In genomic region chr5:115475337-115476106, GRCm38 (mm10) we compare ENCODE assay signal across 9 mouse cellular contexts. TPM values are rescaled to one million over a fixed set of nuclear protein-coding genes. Genes with fewer than 3 reads are reported as not detected.
A peak's percentile ranks its signal among the peaks of the same experiment; 100 is the strongest.
DNase-seq lines count a peak whose midpoint lies in the region; ATAC-seq and TF ChIP-seq lines count a peak whose summit lies in the region.
"Had no signal": no experiment of that assay in that cellular context is flagged by ENCODE, and none has a peak within 500 bp of the region (broad histone marks: within the 10 kb centered on the region; RNA-seq: fewer than 3 reads in every experiment).

No protein-coding gene starts in this region.

- 15% methylated on average over 22 of the region's 22 CpGs for WGBS in cerebellum, adult 2 months
- 7% methylated on average over 22 of the region's 22 CpGs for WGBS in forebrain, postnatal 0 days
- WGBS in liver, embryonic 15.5 days (ENCODE audit: insufficient replicate concordance): 17% methylated on average over 22 of the region's 22 CpGs
- WGBS in neural tube, embryonic 15.5 days: 19% methylated on average over 22 of the region's 22 CpGs

- peak overlapping the region; percentile 70 for H3K4me3 ChIP-seq in cerebellum, adult 2 months (replicated peaks; ENCODE audit: insufficient read depth, low read depth, low read length)
- H3K4me3 ChIP-seq in forebrain, postnatal 0 days (ENCODE audit: low read depth, low read length): peak overlapping the region; percentile 38
- H3K4me3 ChIP-seq in liver, embryonic 15.5 days (replicated peaks): peak overlapping the region; percentile 36
- peak overlapping the region; percentile 47 for H3K4me3 ChIP-seq in neural tube, embryonic 15.5 days (replicated peaks)

- H3K27me3 ChIP-seq in cerebellum, adult 2 months (ENCODE audit: control insufficient read depth, insufficient read depth, low read length): no peaks in the 10 kb centered on the region
- no peaks in the 10 kb centered on the region for H3K27me3 ChIP-seq in forebrain, postnatal 0 days (ENCODE audit: insufficient read depth, low read length)
- peaks cover 18% of the 10 kb centered on the region for H3K27me3 ChIP-seq in liver, embryonic 15.5 days
- no peaks in the 10 kb centered on the region for H3K27me3 ChIP-seq in neural tube, embryonic 15.5 days (replicated peaks)
- H3K27me3 ChIP-seq: Patski had no signal

- no peaks in the 10 kb centered on the region; the same call in 1 of the 2 replicates for H3K4me1 ChIP-seq in cerebellum, adult 2 months (ENCODE audit: control insufficient read depth, insufficient read depth, low read length)
- H3K4me1 ChIP-seq in forebrain, postnatal 0 days (ENCODE audit: insufficient read depth): peaks cover 8% of the 10 kb centered on the region; the same call in 1 of the 2 replicates
- H3K4me1 ChIP-seq in liver, embryonic 15.5 days (replicated peaks): peaks cover 32% of the 10 kb centered on the region
- H3K4me1 ChIP-seq in neural tube, embryonic 15.5 days: peaks cover 24% of the 10 kb centered on the region

- peak overlapping the region; percentile 44 for H3K27ac ChIP-seq in cerebellum, adult 2 months (ENCODE audit: insufficient read depth, low read length)
- peak overlapping the region; percentile 40; the same call in 1 of the 2 replicates for H3K27ac ChIP-seq in forebrain, postnatal 0 days (ENCODE audit: low read depth, low read length)
- no peak overlapping the region for H3K27ac ChIP-seq in liver, embryonic 15.5 days (replicated peaks)
- peak overlapping the region; percentile 66 for H3K27ac ChIP-seq in neural tube, embryonic 15.5 days (replicated peaks)

- peak; percentile 96 for ATAC-seq in forebrain, postnatal 0 days
- peak; percentile 64 for ATAC-seq in liver, embryonic 15.5 days (ENCODE audit: insufficient read depth)
- peak; percentile 89 for ATAC-seq in neural tube, embryonic 15.5 days (ENCODE audit: low FRiP score)
- ATAC-seq: Patski had no signal

- peak; percentile 81; the same call in 1 of the 2 replicates for TF ChIP-seq POLR2A in cerebellum, adult 2 months (IDR thresholded peaks at IDR 0.05; ENCODE audit: borderline replicate concordance, insufficient read depth, low read length)

- DNase-seq in layer of hippocampus, adult 8-10 months (ENCODE audit: low spot score in 2 of 2): peak; percentile 58 to 63
- DNase-seq in layer of hippocampus, adult 9-10 months (ENCODE audit: low spot score): no peak
- peak; percentile 59 to 64 for DNase-seq in cerebellum, adult 2 months
- DNase-seq in forebrain, postnatal 0 days: peak; percentile 82
- peak; percentile 56 for DNase-seq in kidney, adult 18-20 months
- DNase-seq in urinary bladder, adult 18-20 months (ENCODE audit: low spot score in 2 of 2): no peak

- H3K9ac ChIP-seq in forebrain, postnatal 0 days: peak overlapping the region; percentile 39
- H3K9ac ChIP-seq in liver, embryonic 15.5 days: no peak overlapping the region
- peak overlapping the region; percentile 44 for H3K9ac ChIP-seq in neural tube, embryonic 15.5 days (replicated peaks)

- no peaks in the 10 kb centered on the region for H3K9me3 ChIP-seq in forebrain, postnatal 0 days (ENCODE audit: low read length)
- H3K9me3 ChIP-seq in liver, embryonic 15.5 days (replicated peaks): no peaks in the 10 kb centered on the region
- no peaks in the 10 kb centered on the region for H3K9me3 ChIP-seq in neural tube, embryonic 15.5 days (replicated peaks)

- no peaks in the 10 kb centered on the region for H3K36me3 ChIP-seq in forebrain, postnatal 0 days (ENCODE audit: insufficient read depth)
- no peaks in the 10 kb centered on the region for H3K36me3 ChIP-seq in liver, embryonic 15.5 days (replicated peaks)
- H3K36me3 ChIP-seq in neural tube, embryonic 15.5 days: peaks cover 9% of the 10 kb centered on the region; the same call in 1 of the 2 replicates

- TF ChIP-seq CTCF in cerebellum, adult 2 months (IDR thresholded peaks at IDR 0.05; ENCODE audit: borderline replicate concordance, insufficient read depth, low read depth, low read length): no peak
- TF ChIP-seq CTCF in forebrain, postnatal 0 days (IDR thresholded peaks at IDR 0.05; ENCODE audit: low read depth): peak; percentile 4; the same call in 1 of the 2 replicates

- H3K4me2 ChIP-seq in forebrain, postnatal 0 days (ENCODE audit: low read depth): peak overlapping the region; percentile 52
- H3K4me2 ChIP-seq in liver, embryonic 15.5 days: peak overlapping the region; percentile 58
- peak overlapping the region; percentile 64 for H3K4me2 ChIP-seq in neural tube, embryonic 15.5 days

RNA-seq across cellular contexts. Expression of gene Sirt4, which starts 9.0 kb away (rescaled TPM):
- 10 to 100 TPM; 34.0 to 58.6 (median 41.9) TPM for total RNA-seq in layer of hippocampus, adult 8-10 months (2022)
- polyA plus RNA-seq in cerebellum, adult 2 months (2012; rRNA removed): 114 and 122 TPM in 2 replicates
- 34.5 and 36.3 TPM in 2 replicates for total RNA-seq in forebrain, postnatal 0 days (2014; rRNA removed)
- 18.3 and 18.8 TPM in 2 replicates for polyA plus RNA-seq in forebrain, postnatal 0 days (2015; fragmentation: Nextera tagmentation; extraction: Ambion mirVana)
- polyA plus RNA-seq in liver, embryonic 15.5 days (2015; fragmentation: Nextera tagmentation; extraction: Ambion mirVana): 6.0 and 6.1 TPM in 2 replicates
- 31.0 and 37.1 TPM in 2 replicates for polyA plus RNA-seq in neural tube, embryonic 15.5 days (2015; fragmentation: Nextera tagmentation; extraction: Ambion mirVana)

RNA-seq across cellular contexts. Expression of gene Pla2g1b, which starts 9.5 kb away (rescaled TPM):
- total RNA-seq in layer of hippocampus, adult 8-10 months (2022): not detected
- polyA plus RNA-seq in cerebellum, adult 2 months (2012; rRNA removed): not detected in 2 replicates
- not detected in 2 replicates for total RNA-seq in forebrain, postnatal 0 days (2014; rRNA removed)
- polyA plus RNA-seq in forebrain, postnatal 0 days (2015; fragmentation: Nextera tagmentation; extraction: Ambion mirVana): not detected in 2 replicates
- not detected in 2 replicates for polyA plus RNA-seq in liver, embryonic 15.5 days (2015; fragmentation: Nextera tagmentation; extraction: Ambion mirVana)
- 0.81 and 1.1 TPM in 2 replicates for polyA plus RNA-seq in neural tube, embryonic 15.5 days (2015; fragmentation: Nextera tagmentation; extraction: Ambion mirVana)
- polyA plus RNA-seq: Patski had no signal

RNA-seq across cellular contexts. Expression of gene Pxn, which starts 31.0 kb away (rescaled TPM):
- total RNA-seq in layer of hippocampus, adult 8-10 months (2022): 10 to 100 TPM; 38.1 to 45.8 (median 40.2) TPM
- polyA plus RNA-seq in cerebellum, adult 2 months (2012; rRNA removed): 194 and 240 TPM in 2 replicates
- total RNA-seq in forebrain, postnatal 0 days (2014; rRNA removed): 23.5 and 29.8 TPM in 2 replicates
- polyA plus RNA-seq in forebrain, postnatal 0 days (2015; fragmentation: Nextera tagmentation; extraction: Ambion mirVana): 14.1 and 14.8 TPM in 2 replicates
- polyA plus RNA-seq in liver, embryonic 15.5 days (2015; fragmentation: Nextera tagmentation; extraction: Ambion mirVana): 15.2 and 16.8 TPM in 2 replicates
- polyA plus RNA-seq in neural tube, embryonic 15.5 days (2015; fragmentation: Nextera tagmentation; extraction: Ambion mirVana): 21.3 and 28.2 TPM in 2 replicates

RNA-seq across cellular contexts. Expression of gene Msi1, which starts 46.1 kb away (rescaled TPM):
- 10 to 100 TPM; 57.2 to 62.6 (median 60.8) TPM for total RNA-seq in layer of hippocampus, adult 8-10 months (2022)
- 56.5 and 60.4 TPM in 2 replicates for polyA plus RNA-seq in cerebellum, adult 2 months (2012; rRNA removed)
- total RNA-seq in forebrain, postnatal 0 days (2014; rRNA removed): 53.8 and 65.9 TPM in 2 replicates
- 48.2 and 49.9 TPM in 2 replicates for polyA plus RNA-seq in forebrain, postnatal 0 days (2015; fragmentation: Nextera tagmentation; extraction: Ambion mirVana)
- 0.36 and 0.44 TPM in 2 replicates for polyA plus RNA-seq in liver, embryonic 15.5 days (2015; fragmentation: Nextera tagmentation; extraction: Ambion mirVana)
- polyA plus RNA-seq in neural tube, embryonic 15.5 days (2015; fragmentation: Nextera tagmentation; extraction: Ambion mirVana): 29.4 and 37.9 TPM in 2 replicates

Comparison
In these comparisons a context has a peak if more than half of its experiments do, and no peak if none do; other contexts are left out.
1. DNase-seq: peak in layer of hippocampus, adult 8-10 months (2 of 2), cerebellum, adult 2 months (2 of 2), forebrain, postnatal 0 days (single experiment) and kidney, adult 18-20 months (single experiment); none in layer of hippocampus, adult 9-10 months (single experiment) and urinary bladder, adult 18-20 months (0 of 2).
2. Peak in every context shown above with its lines, with median percentiles within 50 percentile points of each other: H3K4me3 ChIP-seq, ATAC-seq and H3K4me2 ChIP-seq.